Mouse (Mus musculus) small intestine, adult 2 months (tissue): ENCODE data around the gene Nsl1.

Source experiments
- CTCF ChIP-seq: fragments of 200-500 bp; IDR thresholded peaks from 2 replicates; pipeline ENCODE4 v1.5.1; 2012; ENCODE audit warnings: low read depth, mild to moderate bottlenecking, control low read depth, inconsistent platforms, low read length, moderate library complexity, mixed read lengths; ENCODE audit not compliant: insufficient replicate concordance, insufficient read length; ENCODE audit errors: extremely low read depth
- POLR2A ChIP-seq: fragments of 200-500 bp; IDR thresholded peaks from 2 replicates; pipeline ENCODE4 v1.6.1; 2012; ENCODE audit warnings: low read depth, mild to moderate bottlenecking, control low read depth, inconsistent platforms, low read length, moderate library complexity

GRCm38 (mm10) chr1:191035649-191036048 is 27.2 kb upstream of the Nsl1 start:
- TF ChIP-seq CTCF (no peak), POLR2A (no peak)
